Mouse (Mus musculus): ENCODE measurements at regions not wholly inside any gene's neighbourhood (a gene's known extent, or its start where the extent isn't known, plus 50 kb on each side); places are given as distances from the start of the nearest gene placed in this dataset.

DNA sequence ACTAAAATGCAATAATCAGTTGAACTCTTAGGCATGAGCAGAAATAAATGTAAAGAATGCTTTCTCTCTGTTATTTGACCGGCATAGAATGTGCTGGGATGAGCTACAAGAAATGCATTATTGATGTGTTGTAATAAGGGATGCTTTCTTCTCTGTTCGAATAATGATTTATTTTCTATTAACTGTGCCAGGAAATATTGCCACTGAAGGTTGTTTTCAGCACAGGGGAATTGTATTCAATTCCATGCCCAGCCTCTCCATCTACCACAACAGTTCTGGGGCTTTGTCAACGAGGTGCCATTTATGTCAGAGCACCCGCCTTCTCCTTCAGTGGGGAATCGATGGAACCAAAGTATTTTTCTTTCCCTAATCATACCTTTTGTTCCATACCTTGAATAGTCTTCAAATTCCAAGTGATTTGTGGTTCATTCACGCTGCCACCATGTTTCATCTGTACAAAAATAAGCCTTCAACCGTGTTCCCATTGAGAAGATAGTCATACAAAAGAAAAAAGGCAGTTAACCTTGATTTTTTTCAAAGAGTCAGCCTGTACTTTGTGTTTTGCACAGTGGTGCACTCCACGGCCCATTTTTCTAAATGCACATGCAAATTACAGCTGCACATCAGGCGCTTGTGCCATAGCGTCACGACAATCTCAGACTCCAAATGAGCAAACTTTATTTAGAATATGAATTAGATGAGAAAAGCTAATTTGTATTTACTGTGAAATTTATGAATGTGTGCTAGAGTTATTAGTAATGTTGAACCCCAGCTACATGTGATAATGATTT is 65.1 kb upstream of the Gpr141 start:
- CTCF ChIA-PET, result no interaction called here

GRCm38 (mm10) chr13:19883896-19884658 is 60.0 kb upstream of the Gpr141 start:
- CTCF ChIA-PET, result no interaction called here

DNA sequence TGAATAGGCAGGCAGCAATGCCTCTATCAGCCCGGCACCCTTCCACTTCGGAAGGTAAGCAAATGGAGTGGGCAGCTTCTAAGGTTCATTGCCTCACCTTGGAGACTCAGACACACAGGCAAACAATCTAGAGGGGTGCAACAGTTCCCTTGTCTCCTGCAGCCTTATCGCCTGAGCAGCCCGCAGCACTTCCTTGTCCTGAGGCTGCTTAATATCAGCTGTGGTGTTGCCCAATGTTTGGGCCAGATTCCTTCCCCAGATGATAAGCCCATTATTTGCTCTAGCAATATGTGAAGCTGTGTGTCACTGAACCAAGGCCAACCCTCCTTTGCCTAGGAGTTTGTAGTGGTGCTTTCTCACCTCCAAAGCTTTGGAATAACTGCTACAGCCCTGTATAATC is 58.8 kb upstream of the Gpr141 start:
- CTCF ChIA-PET, result no interaction called here

DNA sequence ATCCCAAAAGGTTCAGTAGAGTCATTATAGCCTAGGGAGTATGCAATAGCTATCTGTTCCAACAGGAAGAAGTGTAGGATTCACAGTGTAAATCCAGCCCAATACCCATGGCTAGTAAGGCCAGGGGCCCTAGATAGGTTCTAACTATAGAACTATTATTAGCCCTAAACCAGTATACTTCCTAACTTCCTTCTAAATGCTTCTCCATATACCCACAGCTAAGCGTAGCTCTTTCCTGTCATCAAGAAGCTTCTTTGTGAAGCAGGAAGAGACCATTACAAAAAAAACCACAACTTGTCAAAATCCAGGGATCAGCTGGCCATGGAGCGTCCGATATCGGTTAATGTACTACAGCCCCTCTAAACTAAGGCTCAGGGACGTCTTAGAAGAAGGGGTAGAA is 57.7 kb upstream of the Gpr141 start:
- CTCF ChIA-PET, result no interaction called here

DNA sequence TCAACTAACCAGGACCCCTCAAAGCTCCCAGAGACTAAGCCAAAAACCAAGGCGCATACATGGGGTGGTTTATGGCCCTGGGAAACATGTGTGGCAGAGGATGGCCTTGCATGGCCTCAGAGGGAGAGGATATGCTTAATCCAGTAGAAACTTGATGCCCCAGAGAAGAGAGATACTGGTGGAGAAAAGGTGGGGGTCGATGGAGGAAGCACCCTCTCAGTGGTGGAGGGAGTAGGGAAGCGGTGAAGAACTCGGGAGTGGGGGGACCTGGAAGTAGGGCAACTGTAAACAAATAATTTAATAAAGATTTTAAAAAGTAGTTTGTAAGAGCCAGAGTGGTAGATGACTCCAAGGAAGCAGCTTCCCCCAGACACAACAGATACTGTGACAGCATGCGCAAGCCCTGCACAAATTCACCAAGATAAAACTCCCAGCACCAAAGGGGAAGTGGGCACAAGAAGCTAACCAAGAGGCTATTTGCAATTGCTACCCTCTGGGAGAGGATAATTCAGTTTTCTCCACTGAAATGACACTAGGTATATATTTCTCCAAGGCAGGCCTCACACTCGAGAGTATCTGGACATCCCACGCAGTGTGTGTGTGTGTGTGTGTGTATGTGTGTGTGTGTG is 50.7 kb upstream of the Gpr141 start:
- CTCF ChIA-PET, result interaction anchor here (0.6 kb wide), 1 partner anchor 77 kb away, joined by 3 read pairs; no protein-coding TSS in a partner anchor
